Mouse (Mus musculus) intestine, postnatal 0 days (tissue): ENCODE results near the gene Hnrnpa3. TPM values are rescaled to one million over a fixed set of nuclear protein-coding genes. Genes with fewer than 3 reads are reported as not detected.

Experiments
- ATAC-seq: fragments of 200-750 bp; cut with Nextera tagmentation; 2 replicates; pipeline ENCODE4 v1.8.0; 2017; ENCODE audit warnings: mild to moderate bottlenecking, moderate TSS enrichment, moderate library complexity
- H3K27ac ChIP-seq: fragments of 300-500 bp; sonication (generic); 2 replicates; pipeline ENCODE4 v1.5.1; 2014; ENCODE audit warnings: mild to moderate bottlenecking, low read depth, low read length, moderate library complexity
- H3K27me3 ChIP-seq: fragments of 300-500 bp; sonication (generic); replicated peaks from 2 replicates; pipeline ENCODE4 v1.6.1; 2014; ENCODE audit warnings: low read length, mixed read lengths; ENCODE audit not compliant: control insufficient read depth, insufficient read depth
- H3K36me3 ChIP-seq: fragments of 300-500 bp; sonication (generic); 2 replicates; pipeline ENCODE4 v1.6.1; 2014; ENCODE audit warnings: mild to moderate bottlenecking, moderate library complexity; ENCODE audit not compliant: control insufficient read depth, insufficient read depth
- H3K4me1 ChIP-seq: fragments of 300-500 bp; sonication (generic); replicated peaks from 2 replicates; pipeline ENCODE4 v1.6.1; 2014; ENCODE audit warnings: antibody characterized with exemption, low read length, mixed read lengths; ENCODE audit not compliant: control insufficient read depth, insufficient read depth
- H3K4me2 ChIP-seq: fragments of 300-500 bp; sonication (generic); replicated peaks from 2 replicates; pipeline ENCODE4 v1.6.1; 2014; ENCODE audit warnings: low read depth, mild to moderate bottlenecking, moderate library complexity
- H3K4me3 ChIP-seq: fragments of 300-500 bp; sonication (generic); 2 replicates; pipeline ENCODE4 v1.5.1; 2014; ENCODE audit warnings: low read depth, low read length
- H3K9ac ChIP-seq: fragments of 300-500 bp; sonication (generic); 2 replicates; pipeline ENCODE4 v1.6.1; 2014; ENCODE audit warnings: mild to moderate bottlenecking, low read depth, low read length
- H3K9me3 ChIP-seq: fragments of 300-500 bp; sonication (generic); 2 replicates; pipeline ENCODE4 v1.6.1; 2016; ENCODE audit warnings: mixed run types; ENCODE audit not compliant: control insufficient read depth
- CTCF ChIP-seq: sonication (generic); IDR thresholded peaks from 2 replicates; pipeline ENCODE4 v1.5.1; 2016; ENCODE audit warnings: low read depth, mild to moderate bottlenecking, control low read depth, antibody characterized with exemption, moderate library complexity
- WGBS: fragments of 180-500 bp; shearing (Covaris S2); extraction: QIAGEN DNeasy Blood & Tissue Kit; methylation state at CpG from one replicate; pipeline ENCODE4 v1.1.7; 2014; 5-methylcytosine and 5-hydroxymethylcytosine counted together
- polyA plus RNA-seq: library from polyadenylated mRNA; unstranded; fragments of >200 nt; fragmentation: Nextera tagmentation; extraction: Ambion mirVana; gene quantifications from 2 replicates; pipeline ENCODE4 v1.2.1, GENCODE M21; 2015

The Hnrnpa3 gene
- polyA plus RNA-seq, 1 experiment from 2014 or later: 149 TPM

GRCm38 (mm10) chr2:75614577-75614976, 44.5 kb upstream of the Hnrnpa3 start:
- Histone ChIP-seq H3K27ac (no peak overlapping the region), H3K4me2 (no peak overlapping the region), H3K4me3 (no peak overlapping the region), H3K27me3 (no peaks in the 10 kb centered on the region), H3K36me3 (no peaks in the 10 kb centered on the region), H3K9ac (no peak overlapping the region), H3K9me3 (no peaks in the 10 kb centered on the region), H3K4me1 (peaks cover 10% of the 10 kb centered on the region; the same call in 1 of the 2 replicates)
- TF ChIP-seq CTCF: no peak
- ATAC-seq: peak; percentile 40; the same call in 1 of the 2 replicates
- WGBS: 58% methylated on average over 6 of the region's 6 CpGs

GRCm38 (mm10) chr2:75616911-75617310, 42.1 kb upstream of the Hnrnpa3 start:
- Histone ChIP-seq H3K27ac (no peak overlapping the region), H3K4me3 (no peak overlapping the region), H3K4me2 (no peak overlapping the region), H3K27me3 (no peaks in the 10 kb centered on the region), H3K9ac (no peak overlapping the region), H3K36me3 (no peaks in the 10 kb centered on the region), H3K4me1 (peaks cover 10% of the 10 kb centered on the region; the same call in 1 of the 2 replicates), H3K9me3 (no peaks in the 10 kb centered on the region)
- no peak for ATAC-seq
- no peak for TF ChIP-seq CTCF
- 94% methylated on average over 8 of the region's 8 CpGs for WGBS

- Histone ChIP-seq H3K9ac (no peak overlapping the region), H3K4me2 (no peak overlapping the region), H3K9me3 (no peaks in the 10 kb centered on the region), H3K4me3 (no peak overlapping the region), H3K27me3 (no peaks in the 10 kb centered on the region), H3K27ac (no peak overlapping the region), H3K4me1 (no peaks in the 10 kb centered on the region), H3K36me3 (no peaks in the 10 kb centered on the region)
- no peak for ATAC-seq
- WGBS: 58% methylated on average over 6 of the region's 6 CpGs
- no peak for TF ChIP-seq CTCF
Measured at GRCm38 (mm10) chr2:75618712-75619111, 40.3 kb upstream of the Hnrnpa3 start.

GRCm38 (mm10) chr2:75621873-75622654, 37.0 kb upstream of the Hnrnpa3 start:
- no peak for ATAC-seq
- Histone ChIP-seq H3K4me1 (no peaks in the 10 kb centered on the region), H3K36me3 (no peaks in the 10 kb centered on the region), H3K27ac (no peak overlapping the region), H3K4me3 (no peak overlapping the region), H3K27me3 (no peaks in the 10 kb centered on the region), H3K4me2 (no peak overlapping the region), H3K9ac (no peak overlapping the region), H3K9me3 (no peaks in the 10 kb centered on the region)
- TF ChIP-seq CTCF: no peak
- 72% methylated on average over 14 of the region's 14 CpGs for WGBS

GRCm38 (mm10) chr2:75625086-75625485, 34.0 kb upstream of the Hnrnpa3 start:
- peak; percentile 57 for ATAC-seq

GRCm38 (mm10) chr2:75626597-75627440, 32.2 kb upstream of the Hnrnpa3 start:
- H3K4me3 ChIP-seq: no peak overlapping the region
- H3K27me3 ChIP-seq: no peaks in the 10 kb centered on the region
- no peak for TF ChIP-seq CTCF
- 74% methylated on average over 6 of the region's 6 CpGs for WGBS
- no peaks in the 10 kb centered on the region for H3K9me3 ChIP-seq
- H3K27ac ChIP-seq: no peak overlapping the region
- ATAC-seq: no peak
- no peak overlapping the region for H3K4me2 ChIP-seq
- no peaks in the 10 kb centered on the region for H3K36me3 ChIP-seq
- no peak overlapping the region for H3K9ac ChIP-seq
- H3K4me1 ChIP-seq: no peaks in the 10 kb centered on the region

More at GRCm38 (mm10) chr2:75625086-75625485, 34.0 kb upstream of the Hnrnpa3 start:
- Histone ChIP-seq H3K36me3 (no peaks in the 10 kb centered on the region), H3K4me1 (no peaks in the 10 kb centered on the region), H3K27me3 (no peaks in the 10 kb centered on the region), H3K27ac (no peak overlapping the region), H3K9me3 (no peaks in the 10 kb centered on the region), H3K9ac (no peak overlapping the region), H3K4me3 (no peak overlapping the region), H3K4me2 (no peak overlapping the region)
- WGBS: 36% methylated on average over 3 of the region's 3 CpGs
- TF ChIP-seq CTCF: no peak
